Comparison of ENCODE assay signal across 8 mouse cellular contexts in genomic region chr11:106486866-106487732, GRCm38 (mm10). TPM values are rescaled to one million over a fixed set of nuclear protein-coding genes. Genes with fewer than 3 reads are reported as not detected.
DNase-seq lines count a peak whose midpoint lies in the region; ATAC-seq lines count a peak whose summit lies in the region.

No protein-coding gene starts in this region.

- H3K4me1 ChIP-seq in neural tube, embryonic 11.5 days (ENCODE audit: control insufficient read depth, insufficient read depth, low read length), result no peaks in the 10 kb centered on the region; the same call in 1 of the 2 replicates
- peaks cover 13% of the 10 kb centered on the region for H3K4me1 ChIP-seq in forebrain, embryonic 15.5 days
- peaks cover 8% of the 10 kb centered on the region; the same call in 1 of the 2 replicates for H3K4me1 ChIP-seq in intestine, embryonic 15.5 days (replicated peaks)
- peaks cover 36% of the 10 kb centered on the region for H3K4me1 ChIP-seq in lung, embryonic 15.5 days
- peaks cover 13% of the 10 kb centered on the region; the same call in 1 of the 2 replicates for H3K4me1 ChIP-seq in stomach, embryonic 15.5 days

- H3K27ac ChIP-seq in neural tube, embryonic 11.5 days (ENCODE audit: low read depth, low read length), result peak overlapping the region; percentile 76
- peak overlapping the region; percentile 80 for H3K27ac ChIP-seq in forebrain, embryonic 15.5 days (replicated peaks)
- peak overlapping the region; percentile 85 for H3K27ac ChIP-seq in intestine, embryonic 15.5 days
- peak overlapping the region; percentile 93 for H3K27ac ChIP-seq in lung, embryonic 15.5 days
- peak overlapping the region; percentile 92 for H3K27ac ChIP-seq in stomach, embryonic 15.5 days

- no peak for DNase-seq in neural tube, embryonic 11.5 days (ENCODE audit: low spot score)
- no peak for DNase-seq in neural tube, embryonic 10.5 days (ENCODE audit: extremely low spot score, low spot score)
- DNase-seq in adrenal gland, postnatal 25 days, result peak; percentile 72
- no peak for DNase-seq in left cerebral cortex, postnatal 14 days (ENCODE audit: low spot score in 2 of 2)

- intact Hi-C loops in left cerebral cortex, postnatal 14 days (cut with DNase I), result loop anchor here (10.0 kb wide), 1 partner anchor 258 kb away; no protein-coding TSS in a partner anchor

- no peaks in the 10 kb centered on the region for H3K36me3 ChIP-seq in neural tube, embryonic 11.5 days (ENCODE audit: control insufficient read depth, insufficient read depth, low read length)
- H3K36me3 ChIP-seq in forebrain, embryonic 15.5 days, result no peaks in the 10 kb centered on the region
- H3K36me3 ChIP-seq in intestine, embryonic 15.5 days, result no peaks in the 10 kb centered on the region
- H3K36me3 ChIP-seq in lung, embryonic 15.5 days, result no peaks in the 10 kb centered on the region
- H3K36me3 ChIP-seq in stomach, embryonic 15.5 days, result no peaks in the 10 kb centered on the region

- peak overlapping the region; percentile 74 for H3K9ac ChIP-seq in neural tube, embryonic 11.5 days (ENCODE audit: low read length)
- H3K9ac ChIP-seq in forebrain, embryonic 15.5 days (replicated peaks), result peak overlapping the region; percentile 91
- peak overlapping the region; percentile 82 for H3K9ac ChIP-seq in intestine, embryonic 15.5 days
- H3K9ac ChIP-seq in lung, embryonic 15.5 days, result peak overlapping the region; percentile 84
- peak overlapping the region; percentile 91 for H3K9ac ChIP-seq in stomach, embryonic 15.5 days

- no peaks in the 10 kb centered on the region for H3K27me3 ChIP-seq in neural tube, embryonic 11.5 days (ENCODE audit: control insufficient read depth, insufficient read depth, low read length)
- no peaks in the 10 kb centered on the region for H3K27me3 ChIP-seq in forebrain, embryonic 15.5 days
- no peaks in the 10 kb centered on the region for H3K27me3 ChIP-seq in intestine, embryonic 15.5 days (replicated peaks)
- no peaks in the 10 kb centered on the region for H3K27me3 ChIP-seq in lung, embryonic 15.5 days
- no peaks in the 10 kb centered on the region for H3K27me3 ChIP-seq in stomach, embryonic 15.5 days (replicated peaks)

- H3K4me3 ChIP-seq in neural tube, embryonic 11.5 days (ENCODE audit: low read depth, low read length), result peak overlapping the region; percentile 92
- peak overlapping the region; percentile 100 for H3K4me3 ChIP-seq in forebrain, embryonic 15.5 days
- H3K4me3 ChIP-seq in intestine, embryonic 15.5 days (replicated peaks), result peak overlapping the region; percentile 83
- H3K4me3 ChIP-seq in lung, embryonic 15.5 days, result peak overlapping the region; percentile 98
- H3K4me3 ChIP-seq in stomach, embryonic 15.5 days (replicated peaks), result peak overlapping the region; percentile 95

- peak overlapping the region; percentile 91 for H3K4me2 ChIP-seq in neural tube, embryonic 11.5 days (ENCODE audit: low read depth)
- H3K4me2 ChIP-seq in forebrain, embryonic 15.5 days (replicated peaks), result peak overlapping the region; percentile 93
- H3K4me2 ChIP-seq in intestine, embryonic 15.5 days (replicated peaks), result peak overlapping the region; percentile 58
- peak overlapping the region; percentile 82 for H3K4me2 ChIP-seq in lung, embryonic 15.5 days
- peak overlapping the region; percentile 86 for H3K4me2 ChIP-seq in stomach, embryonic 15.5 days

- peak; percentile 79 for ATAC-seq in neural tube, embryonic 11.5 days (ENCODE audit: insufficient read depth, low FRiP score, low TSS enrichment)
- ATAC-seq in forebrain, embryonic 15.5 days (replicated peaks), result peak; percentile 91
- ATAC-seq in intestine, embryonic 15.5 days, result peak; percentile 82
- ATAC-seq in lung, embryonic 15.5 days (ENCODE audit: borderline replicate concordance, extremely low read depth, low FRiP score, low TSS enrichment), result peak; percentile 84
- peak; percentile 74 for ATAC-seq in stomach, embryonic 15.5 days (ENCODE audit: insufficient read depth, low FRiP score, low read depth)

- H3K9me3 ChIP-seq in neural tube, embryonic 11.5 days (ENCODE audit: control insufficient read depth, low read length), result no peaks in the 10 kb centered on the region
- H3K9me3 ChIP-seq in forebrain, embryonic 15.5 days, result no peaks in the 10 kb centered on the region
- H3K9me3 ChIP-seq in intestine, embryonic 15.5 days, result no peaks in the 10 kb centered on the region
- H3K9me3 ChIP-seq in lung, embryonic 15.5 days, result no peaks in the 10 kb centered on the region
- H3K9me3 ChIP-seq in stomach, embryonic 15.5 days, result no peaks in the 10 kb centered on the region

- WGBS in neural tube, embryonic 11.5 days, result under 1% methylated on average over 74 of the region's 86 CpGs
- WGBS in forebrain, embryonic 15.5 days, result under 1% methylated on average over 85 of the region's 86 CpGs
- under 1% methylated on average over 85 of the region's 86 CpGs for WGBS in intestine, embryonic 15.5 days
- under 1% methylated on average over 86 of the region's 86 CpGs for WGBS in lung, embryonic 15.5 days
- under 1% methylated on average over 78 of the region's 86 CpGs for WGBS in stomach, embryonic 15.5 days

RNA-seq across cellular contexts. Expression of gene Ern1, which starts 0.6 kb away (rescaled TPM):
- 5.9 and 6.6 TPM in 2 replicates for polyA plus RNA-seq in neural tube, embryonic 11.5 days (2014; fragmentation: Nextera tagmentation; extraction: Ambion mirVana)
- 107 and 122 TPM in 2 replicates for total RNA-seq in adrenal gland, postnatal 25 days (2021)
- polyA plus RNA-seq in forebrain, embryonic 15.5 days (2015; fragmentation: Nextera tagmentation; extraction: Ambion mirVana), result 5.5 and 6.9 TPM in 2 replicates
- polyA plus RNA-seq in intestine, embryonic 15.5 days (2015; fragmentation: Nextera tagmentation; extraction: Ambion mirVana), result 4.8 and 5.8 TPM in 2 replicates
- 6.0 and 6.5 TPM in 2 replicates for polyA plus RNA-seq in lung, embryonic 15.5 days (2015; fragmentation: Nextera tagmentation; extraction: Ambion mirVana)
- polyA plus RNA-seq in stomach, embryonic 15.5 days (2015; fragmentation: Nextera tagmentation; extraction: Ambion mirVana), result 7.5 and 9.4 TPM in 2 replicates
- total RNA-seq in left cerebral cortex, postnatal 14 days (2021), result 1 to 10 TPM; 6.7 to 8.7 TPM
